Mouse (Mus musculus) forebrain, embryonic 13.5 days (tissue): ENCODE data around the gene Ntsr1. TPM values are rescaled to one million over a fixed set of nuclear protein-coding genes. Genes with fewer than 3 reads are reported as not detected.

ENCODE experiments used
- polyA plus RNA-seq: library from polyadenylated mRNA; unstranded; fragments of >200 nt; fragmentation: Nextera tagmentation; extraction: Ambion mirVana; gene quantifications from 2 replicates; pipeline ENCODE4 v1.2.1, GENCODE M21; 2015

Ntsr1 gene
- polyA plus RNA-seq, 1 experiment from 2014 or later = 2.2 TPM

Other genes starting within 250 kb of the Ntsr1 start
- 483 and 550 TPM in 2 replicates for gene Rps21, start 242.6 kb upstream of the Ntsr1 start, polyA plus RNA-seq
- 11.0 and 12.7 TPM in 2 replicates for gene Cables2, start 226.5 kb upstream of the Ntsr1 start, polyA plus RNA-seq
- gene Rbbp8nl, start 210.1 kb upstream of the Ntsr1 start, polyA plus RNA-seq = not detected in 2 replicates
- not detected in 2 replicates for gene Gata5, start 165.3 kb upstream of the Ntsr1 start, polyA plus RNA-seq
- gene Slco4a1, start 43.7 kb upstream of the Ntsr1 start, polyA plus RNA-seq = 1.1 and 2.1 TPM in 2 replicates
- gene Mrgbp, start 81.3 kb downstream of the Ntsr1 start, polyA plus RNA-seq = 50.7 and 53.6 TPM in 2 replicates
- gene Ogfr, start 89.3 kb downstream of the Ntsr1 start, polyA plus RNA-seq = 79.8 and 85.4 TPM in 2 replicates
- 17.4 and 21.9 TPM in 2 replicates for gene Col9a3, start 97.8 kb downstream of the Ntsr1 start, polyA plus RNA-seq
- 0.08 TPM in 1 of 2 replicates, not detected in the other for gene Tcfl5, start 142.7 kb downstream of the Ntsr1 start, polyA plus RNA-seq
- 33.4 and 35.7 TPM in 2 replicates for gene Dido1, start 210.0 kb downstream of the Ntsr1 start, polyA plus RNA-seq
- gene Gid8, start 210.1 kb downstream of the Ntsr1 start, polyA plus RNA-seq = 55.3 and 56.3 TPM in 2 replicates
- 0.18 and 0.58 TPM in 2 replicates for gene Slc17a9, start 225.3 kb downstream of the Ntsr1 start, polyA plus RNA-seq